Comparison of ENCODE assay signal across 14 mouse cellular contexts in genomic region chr5:106831401-106831800, GRCm38 (mm10).
"Had no signal": no experiment of that assay in that cellular context is flagged by ENCODE, and none has a peak within 500 bp of the region (broad histone marks: within the 10 kb centered on the region; RNA-seq: fewer than 3 reads in every experiment).

No protein-coding gene starts in this region.

- H3K27me3 ChIP-seq: limb, embryonic 12.5 days; neural tube, embryonic 12.5 days; stomach, embryonic 15.5 days had no signal

- H3K4me3 ChIP-seq: kidney, embryonic 15.5 days; left cerebral cortex, adult 2 months; limb, embryonic 12.5 days; neural tube, embryonic 12.5 days; stomach, embryonic 15.5 days had no signal

- H3K4me1 ChIP-seq: kidney, embryonic 15.5 days; stomach, embryonic 15.5 days had no signal

- H3K4me2 ChIP-seq: kidney, embryonic 15.5 days; limb, embryonic 12.5 days; neural tube, embryonic 12.5 days; stomach, embryonic 15.5 days had no signal

- H3K27ac ChIP-seq: kidney, embryonic 15.5 days; left cerebral cortex, adult 2 months; limb, embryonic 12.5 days; liver, embryonic 14.5 days; neural tube, embryonic 12.5 days; stomach, embryonic 15.5 days had no signal

- H3K36me3 ChIP-seq: kidney, embryonic 15.5 days; limb, embryonic 12.5 days; neural tube, embryonic 12.5 days; stomach, embryonic 15.5 days had no signal

- DNase-seq: kidney, adult 18-20 months; kidney, postnatal 14 days; lung, adult 18-20 months; midbrain, embryonic 14.5 days; retina, postnatal 1 day; right cerebral cortex, postnatal 4 days; thymus, adult 2 months; thymus, postnatal 25 days had no signal

- H3K9ac ChIP-seq: kidney, embryonic 15.5 days; limb, embryonic 12.5 days; liver, embryonic 14.5 days; neural tube, embryonic 12.5 days; stomach, embryonic 15.5 days had no signal

- H3K9me3 ChIP-seq: kidney, embryonic 15.5 days; limb, embryonic 12.5 days; neural tube, embryonic 12.5 days; stomach, embryonic 15.5 days had no signal
